Mouse (Mus musculus): ENCODE measurements at regions not wholly inside any gene's neighbourhood (a gene's known extent, or its start where the extent isn't known, plus 50 kb on each side); places are given as distances from the start of the nearest gene placed in this dataset.
A peak's percentile ranks its signal among the peaks of the same experiment; 100 is the strongest.

GRCm38 (mm10) chrX:119269126-119269525 is 657.9 kb upstream of the Pabpc5 start:
- ATAC-seq: peak; percentile 66; the same call in 1 of the 2 replicates
- WGBS: 48% methylated on average over 1 of the region's 1 CpGs

More at GRCm38 (mm10) chrX:119269126-119269525, 657.9 kb upstream of the Pabpc5 start:
- Histone ChIP-seq H3K4me2 (replicated peaks) (no peak overlapping the region), H3K36me3 (no peaks in the 10 kb centered on the region), H3K9ac (no peak overlapping the region), H3K27ac (no peak overlapping the region), H3K4me3 (replicated peaks) (no peak overlapping the region), H3K9me3 (no peaks in the 10 kb centered on the region), H3K27me3 (replicated peaks) (no peaks in the 10 kb centered on the region), H3K4me1 (replicated peaks) (no peaks in the 10 kb centered on the region)

Data from intestine, embryonic 15.5 days (tissue).